Mouse (Mus musculus): ENCODE data around the gene 1700010B08Rik. TPM values are rescaled to one million over a fixed set of nuclear protein-coding genes. Genes with fewer than 3 reads are reported as not detected.

Gene 1700010B08Rik
- polyA plus RNA-seq (2014; fragmentation: Illumina TruSeq; extraction: RNeasy Lipid Tissue Mini Kit (QIAGEN cat#74804); ENCODE audit: low read depth, low replicate concordance): 71.0 TPM

GRCm38 (mm10) chr2:173719115-173719514, at the start of gene 1700010B08Rik:
Gene 1700010B08Rik, plus strand, starts transcription at chr2:173719415.

GRCm38 (mm10) chr2:173737222-173737989, 18.2 kb downstream of the 1700010B08Rik start, which contains the start of gene Vapb:
Gene Vapb, plus strand, starts transcription at chr2:173737511.

Other genes with a start within 250 kb of the 1700010B08Rik start
- gene 1700021F07Rik, start 196.8 kb upstream of the 1700010B08Rik start, polyA plus RNA-seq (2014; fragmentation: Illumina TruSeq; extraction: RNeasy Lipid Tissue Mini Kit (QIAGEN cat#74804); ENCODE audit: low read depth, low replicate concordance): 4.6 TPM
- gene Ankrd60, start 141.1 kb upstream of the 1700010B08Rik start, polyA plus RNA-seq (2014; fragmentation: Illumina TruSeq; extraction: RNeasy Lipid Tissue Mini Kit (QIAGEN cat#74804); ENCODE audit: low read depth, low replicate concordance): 15.9 TPM
- 46.9 TPM for gene Rab22a, start 59.7 kb upstream of the 1700010B08Rik start, polyA plus RNA-seq (2014; fragmentation: Illumina TruSeq; extraction: RNeasy Lipid Tissue Mini Kit (QIAGEN cat#74804); ENCODE audit: low read depth, low replicate concordance)
- gene Vapb, start 18.1 kb downstream of the 1700010B08Rik start, polyA plus RNA-seq (2014; fragmentation: Illumina TruSeq; extraction: RNeasy Lipid Tissue Mini Kit (QIAGEN cat#74804); ENCODE audit: low read depth, low replicate concordance): 56.1 TPM